Mouse (Mus musculus): ENCODE results near the gene Stra6.

DNA sequence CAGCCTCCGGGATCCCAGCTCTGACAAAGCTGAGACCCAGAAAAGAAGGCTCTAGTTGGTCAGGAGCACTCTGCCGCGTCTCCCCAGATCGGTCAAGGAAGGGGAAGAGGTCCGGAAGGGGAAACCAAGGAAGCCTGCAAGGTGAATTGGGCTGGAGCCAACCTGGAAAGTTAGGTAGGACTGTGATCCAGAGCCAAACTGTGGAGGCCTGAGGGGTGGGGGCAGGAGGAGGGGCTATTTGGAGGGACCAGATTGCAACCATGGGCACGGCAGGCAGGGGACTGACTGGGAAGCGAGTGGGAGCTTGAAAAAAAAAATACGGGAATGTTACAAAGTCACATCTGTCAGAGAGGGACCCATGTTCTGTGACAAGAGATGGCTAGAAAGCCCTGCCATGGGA, 65.9 kb downstream of the Stra6 start:
- TF ChIP-seq GATA2 (IDR thresholded peaks at IDR 0.05; ENCODE audit: borderline replicate concordance, low read depth, low read length), result no peak
- no peak for TF ChIP-seq POLR2AphosphoS5 (IDR thresholded peaks at IDR 0.05; ENCODE audit: insufficient replicate concordance, low read depth, low read length)
- TF ChIP-seq GATA1 (IDR thresholded peaks at IDR 0.05; ENCODE audit: borderline replicate concordance, low read length), result no peak
- no peak for TF ChIP-seq CTCF (IDR thresholded peaks at IDR 0.05; ENCODE audit: low read depth, low read length)
- TF ChIP-seq TAL1 (conservative IDR thresholded peaks at IDR 0.05; ENCODE audit: low read depth, low read length), result no peak

All from G1E (cell line).